Comparison of ENCODE assay signal across 8 mouse cellular contexts in genomic region chr9:123478031-123478585, GRCm38 (mm10). TPM values are rescaled to one million over a fixed set of nuclear protein-coding genes. Genes with fewer than 3 reads are reported as not detected.
A peak's percentile ranks its signal among the peaks of the same experiment; 100 is the strongest.
DNase-seq lines count a peak whose midpoint lies in the region; ATAC-seq lines count a peak whose summit lies in the region.

No protein-coding gene starts in this region.

- peak overlapping the region; percentile 42 for H3K4me3 ChIP-seq in embryonic facial prominence, embryonic 14.5 days (ENCODE audit: low read depth, low read length)
- H3K4me3 ChIP-seq in hindbrain, embryonic 10.5 days = peak overlapping the region; percentile 74
- peak overlapping the region; percentile 60 for H3K4me3 ChIP-seq in limb, embryonic 10.5 days
- peak overlapping the region; percentile 49 for H3K4me3 ChIP-seq in stomach, embryonic 16.5 days (replicated peaks; ENCODE audit: low read length)

- H3K4me1 ChIP-seq in embryonic facial prominence, embryonic 14.5 days (ENCODE audit: control insufficient read depth, insufficient read depth, low read length) = peaks cover 42% of the 10 kb centered on the region
- peaks cover 57% of the 10 kb centered on the region for H3K4me1 ChIP-seq in hindbrain, embryonic 10.5 days (replicated peaks)
- peaks cover 49% of the 10 kb centered on the region for H3K4me1 ChIP-seq in limb, embryonic 10.5 days
- H3K4me1 ChIP-seq in stomach, embryonic 16.5 days (ENCODE audit: control insufficient read depth, insufficient read depth, low read length) = peaks cover 41% of the 10 kb centered on the region

- H3K9me3 ChIP-seq in embryonic facial prominence, embryonic 14.5 days (ENCODE audit: control insufficient read depth, low read length) = no peaks in the 10 kb centered on the region
- no peaks in the 10 kb centered on the region for H3K9me3 ChIP-seq in hindbrain, embryonic 10.5 days
- H3K9me3 ChIP-seq in limb, embryonic 10.5 days (replicated peaks) = no peaks in the 10 kb centered on the region; the same call in 1 of the 2 replicates
- no peaks in the 10 kb centered on the region for H3K9me3 ChIP-seq in stomach, embryonic 16.5 days (replicated peaks; ENCODE audit: control insufficient read depth, low read length)

- H3K27ac ChIP-seq in embryonic facial prominence, embryonic 14.5 days (replicated peaks; ENCODE audit: low read depth, low read length) = peak overlapping the region; percentile 55; the same call in 1 of the 2 replicates
- peak overlapping the region; percentile 90 for H3K27ac ChIP-seq in hindbrain, embryonic 10.5 days
- H3K27ac ChIP-seq in limb, embryonic 10.5 days = peak overlapping the region; percentile 70
- H3K27ac ChIP-seq in stomach, embryonic 16.5 days (ENCODE audit: low read length) = peak overlapping the region; percentile 41; the same call in 1 of the 2 replicates

- peak overlapping the region; percentile 48; the same call in 1 of the 2 replicates for H3K9ac ChIP-seq in embryonic facial prominence, embryonic 14.5 days (ENCODE audit: low read depth, low read length)
- peak overlapping the region; percentile 67 for H3K9ac ChIP-seq in stomach, embryonic 16.5 days (ENCODE audit: low read length)

- DNase-seq in heart, adult 11 months = peak; percentile 97
- DNase-seq in heart, adult 8-10 months (ENCODE audit: low spot score) = no peak
- peak; percentile 80 for DNase-seq in R1 (ENCODE audit: low read depth, low spot score)
- peak; percentile 62 for DNase-seq in embryonic facial prominence, embryonic 14.5 days (ENCODE audit: low spot score)
- DNase-seq in hindbrain, embryonic 10.5 days (ENCODE audit: low spot score) = no peak
- peak; percentile 90 for DNase-seq in limb, embryonic 10.5 days (ENCODE audit: low spot score)

- H3K27me3 ChIP-seq in embryonic facial prominence, embryonic 14.5 days (replicated peaks; ENCODE audit: control insufficient read depth, insufficient read depth, low read length) = no peaks in the 10 kb centered on the region
- no peaks in the 10 kb centered on the region for H3K27me3 ChIP-seq in hindbrain, embryonic 10.5 days (ENCODE audit: insufficient read depth, poor library complexity, severe bottlenecking)
- no peaks in the 10 kb centered on the region for H3K27me3 ChIP-seq in limb, embryonic 10.5 days (ENCODE audit: low read depth, poor library complexity, severe bottlenecking)
- no peaks in the 10 kb centered on the region for H3K27me3 ChIP-seq in stomach, embryonic 16.5 days (ENCODE audit: control insufficient read depth, insufficient read depth, low read length)

- peak; percentile 75 for ATAC-seq in embryonic facial prominence, embryonic 14.5 days (ENCODE audit: low read depth)
- ATAC-seq in megakaryocyte-erythroid progenitor cell, adult 5-6 weeks (replicated peaks; ENCODE audit: low FRiP score, low TSS enrichment, poor library complexity, severe bottlenecking) = peak; percentile 38
- ATAC-seq in stomach, embryonic 16.5 days (ENCODE audit: insufficient read depth, low FRiP score) = peak; percentile 74

- under 1% methylated on average over 15 of the region's 29 CpGs for WGBS in embryonic facial prominence, embryonic 14.5 days
- under 1% methylated on average over 28 of the region's 29 CpGs for WGBS in hindbrain, embryonic 10.5 days
- WGBS in limb, embryonic 10.5 days = 1% methylated on average over 27 of the region's 29 CpGs
- under 1% methylated on average over 23 of the region's 29 CpGs for WGBS in stomach, embryonic 16.5 days

- H3K4me2 ChIP-seq in embryonic facial prominence, embryonic 14.5 days (ENCODE audit: low read depth, low read length) = peak overlapping the region; percentile 81
- peak overlapping the region; percentile 79 for H3K4me2 ChIP-seq in stomach, embryonic 16.5 days (ENCODE audit: low read depth, low read length)

- H3K36me3 ChIP-seq in embryonic facial prominence, embryonic 14.5 days (ENCODE audit: control insufficient read depth, insufficient read depth, low read length) = peaks cover 14% of the 10 kb centered on the region
- H3K36me3 ChIP-seq in hindbrain, embryonic 10.5 days = peaks cover 35% of the 10 kb centered on the region
- peaks cover 38% of the 10 kb centered on the region for H3K36me3 ChIP-seq in limb, embryonic 10.5 days
- no peaks in the 10 kb centered on the region for H3K36me3 ChIP-seq in stomach, embryonic 16.5 days (ENCODE audit: control insufficient read depth, insufficient read depth, low read length)

RNA-seq across cellular contexts. Expression of gene Limd1, which starts 0.4 kb away (rescaled TPM):
- 10 to 100 TPM; 34.0 to 52.2 (median 36.9) TPM for total RNA-seq in heart, adult 8-10 months (2022)
- 54.0 and 56.5 TPM in 2 replicates for polyA plus RNA-seq in embryonic facial prominence, embryonic 14.5 days (2014; fragmentation: Nextera tagmentation; extraction: Ambion mirVana)
- 49.0 and 53.1 TPM in 2 replicates for polyA plus RNA-seq in hindbrain, embryonic 10.5 days (2016; fragmentation: Nextera tagmentation; extraction: Ambion mirVana)
- 55.2 and 55.8 TPM in 2 replicates for polyA plus RNA-seq in limb, embryonic 10.5 days (2016; fragmentation: Nextera tagmentation; extraction: Ambion mirVana)
- total RNA-seq in megakaryocyte-erythroid progenitor cell, adult 5-6 weeks (2014; fragmentation: Nextera tagmentation) = 40.2 and 42.1 TPM in 2 replicates
- total RNA-seq in megakaryocyte-erythroid progenitor cell, adult 5-6 weeks (2017) = 24.7 and 26.4 TPM in 2 replicates
- 48.8 and 49.6 TPM in 2 replicates for polyA plus RNA-seq in stomach, embryonic 16.5 days (2015; fragmentation: Nextera tagmentation; extraction: Ambion mirVana)

RNA-seq across cellular contexts. Expression of gene Sacm1l, which starts 51.5 kb away (rescaled TPM):
- total RNA-seq in heart, adult 8-10 months (2022) = 10 to 100 TPM; 29.5 to 36.0 (median 32.5) TPM
- 52.2 and 53.3 TPM in 2 replicates for polyA plus RNA-seq in embryonic facial prominence, embryonic 14.5 days (2014; fragmentation: Nextera tagmentation; extraction: Ambion mirVana)
- 35.8 and 44.0 TPM in 2 replicates for polyA plus RNA-seq in hindbrain, embryonic 10.5 days (2016; fragmentation: Nextera tagmentation; extraction: Ambion mirVana)
- polyA plus RNA-seq in limb, embryonic 10.5 days (2016; fragmentation: Nextera tagmentation; extraction: Ambion mirVana) = 39.9 and 45.3 TPM in 2 replicates
- 26.5 and 27.6 TPM in 2 replicates for total RNA-seq in megakaryocyte-erythroid progenitor cell, adult 5-6 weeks (2014; fragmentation: Nextera tagmentation)
- total RNA-seq in megakaryocyte-erythroid progenitor cell, adult 5-6 weeks (2017) = 60.5 and 70.7 TPM in 2 replicates
- 63.6 and 65.4 TPM in 2 replicates for polyA plus RNA-seq in stomach, embryonic 16.5 days (2015; fragmentation: Nextera tagmentation; extraction: Ambion mirVana)

Comparison
In these comparisons a context has a peak if more than half of its experiments do, and no peak if none do; other contexts are left out.
1. DNase-seq: peak in heart, adult 11 months (single experiment), R1 (single experiment), embryonic facial prominence, embryonic 14.5 days (single experiment) and limb, embryonic 10.5 days (single experiment); none in heart, adult 8-10 months (single experiment) and hindbrain, embryonic 10.5 days (single experiment).
2. Peak in every context shown above with its lines, with median percentiles within 50 percentile points of each other: ATAC-seq, H3K27ac ChIP-seq and H3K4me3 ChIP-seq.